Mouse (Mus musculus) urinary bladder, adult 18-20 months (tissue): ENCODE measurements around the gene Vmn1r53.
"Not testable (repeated sequence)": the region's sequence is repeated elsewhere in the genome, so short reads cannot be mapped to it uniquely, and the experiment has no call there.

Source experiments
- DNase-seq, 2 experiments: peaks; one replicate each; pipeline ENCODE4 v3.0.0; 2022; ENCODE audit warnings: low spot score in 2 of 2, mixed read lengths in 2 of 2

Vmn1r53 gene

DNA sequence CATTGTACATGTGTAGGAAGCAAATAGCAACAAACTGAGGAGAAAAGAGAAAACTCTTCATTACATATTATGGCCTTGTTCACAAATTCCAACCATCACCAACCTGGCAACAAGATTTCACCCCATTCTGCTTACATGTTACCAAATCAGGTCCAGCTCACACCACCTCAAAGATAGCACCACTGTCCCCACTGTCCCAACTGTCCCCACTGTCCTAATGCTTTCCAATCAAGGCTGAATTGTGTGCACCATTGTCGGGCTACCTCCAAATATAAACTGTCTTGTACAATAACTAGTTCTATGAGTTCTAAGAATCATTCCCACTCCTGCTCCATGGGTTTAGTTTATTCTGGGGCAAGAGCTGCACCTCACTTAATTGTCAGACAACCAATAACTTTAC, at the start of gene Vmn1r53:
Vmn1r53 (minus strand) TSS at position 101 of the 400 bp plus-strand sequence.
- no peak for DNase-seq

DNA sequence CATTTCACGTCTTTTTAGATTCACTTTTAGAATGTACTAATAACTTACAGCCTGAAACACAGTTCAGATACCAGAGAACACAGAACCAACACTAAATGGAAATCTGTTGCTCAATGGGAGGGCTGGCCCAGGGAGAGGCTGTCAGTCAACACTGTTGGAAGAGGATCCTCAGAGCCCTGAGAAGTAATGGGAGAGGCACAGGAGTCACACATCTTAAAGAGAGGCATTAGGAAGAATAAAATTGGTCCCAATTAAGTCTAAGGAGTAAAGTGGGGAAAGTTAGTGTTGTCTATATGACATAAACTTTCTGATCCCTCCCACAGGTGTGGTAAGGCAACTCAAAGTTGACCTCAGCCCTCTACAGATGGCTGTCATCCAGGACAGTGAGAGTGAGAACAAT, 21.8 kb upstream of the Vmn1r53 start, which contains the start of gene Vmn1r54:
Vmn1r54 (plus strand) TSS at position 301 of the 400 bp plus-strand sequence.
- DNase-seq: no peak

DNA sequence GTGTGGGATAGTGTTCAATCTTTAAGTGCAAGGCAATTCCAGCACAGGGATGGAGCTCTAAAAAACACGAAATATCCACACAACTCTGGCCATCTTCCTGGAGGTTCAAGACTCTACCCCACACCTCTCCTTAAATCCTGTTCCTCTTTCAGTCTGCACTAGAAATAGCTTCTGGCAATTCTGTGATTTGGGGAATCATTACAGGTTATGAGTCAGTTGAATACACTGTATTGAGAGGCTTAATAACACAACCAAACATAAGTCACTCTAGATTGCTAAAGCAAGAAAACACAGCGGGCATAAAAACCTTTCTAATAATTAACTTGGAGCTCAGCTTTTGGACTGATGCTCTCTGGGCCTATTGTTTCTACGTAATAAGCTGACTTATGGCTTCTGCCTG, 19.8 kb upstream of the Vmn1r53 start:
- DNase-seq: no peak

DNA sequence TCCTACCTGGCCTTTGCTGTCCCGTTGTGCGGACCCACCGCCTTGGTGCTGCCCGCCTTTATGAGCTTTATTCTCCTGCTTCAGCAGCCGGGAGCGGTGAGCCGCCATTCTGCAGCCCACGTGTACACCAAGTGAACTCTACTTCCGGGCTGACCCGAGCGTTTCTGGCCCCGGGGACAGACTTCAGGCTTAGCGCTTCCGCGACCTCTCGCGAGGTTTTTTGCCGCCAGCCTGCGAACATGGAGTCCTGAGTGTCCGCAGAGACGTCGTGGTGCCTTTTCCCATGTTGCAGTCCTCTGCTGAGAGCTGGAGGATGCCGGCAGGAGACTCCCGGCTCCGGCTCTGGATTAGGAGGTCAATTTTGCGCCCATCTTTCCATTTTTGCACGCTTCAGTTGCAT, 8.4 kb upstream of the Vmn1r53 start:
- no peak for DNase-seq

DNA sequence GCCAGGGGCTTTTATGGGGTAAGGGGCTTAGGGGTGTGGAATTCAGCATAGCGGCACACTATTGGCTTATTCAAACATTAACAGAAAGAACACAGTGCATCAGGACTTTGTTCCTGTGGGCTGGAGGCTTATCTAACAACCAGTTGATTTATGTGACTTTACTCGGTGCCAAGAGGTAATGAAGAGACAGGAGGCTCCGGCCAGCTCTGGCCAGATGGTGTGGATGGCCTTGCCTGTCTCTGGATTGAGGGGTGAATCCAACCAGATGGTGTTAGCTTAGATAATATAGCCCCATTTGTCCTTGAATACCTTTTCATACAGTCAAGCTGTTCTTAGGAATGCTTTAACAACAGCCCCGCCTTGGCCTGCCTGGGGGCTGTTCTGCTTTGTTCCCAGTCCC, 7.9 kb upstream of the Vmn1r53 start:
- DNase-seq: not testable (repeated sequence)

DNA sequence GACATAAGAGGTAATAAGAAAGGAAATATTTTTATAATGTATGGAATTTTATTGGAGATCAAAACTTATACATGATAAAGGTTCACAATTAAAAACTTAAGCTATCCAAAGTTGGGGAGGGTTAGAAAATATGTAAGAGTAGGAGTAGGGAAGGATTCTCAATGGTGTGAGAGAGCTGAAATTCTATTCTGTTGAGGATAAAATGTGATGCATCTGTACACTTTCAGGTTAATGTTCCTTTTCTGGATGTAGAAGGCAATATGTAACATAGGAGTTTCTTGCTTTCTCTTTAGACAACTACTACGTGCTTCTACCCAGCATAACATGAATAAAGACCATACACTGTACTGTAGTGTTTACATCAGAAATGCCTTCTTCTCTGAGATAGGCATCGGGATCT, 21.7 kb downstream of the Vmn1r53 start, which contains the start of gene V1ra8:
V1ra8 (plus strand) TSS at position 301 of the 400 bp plus-strand sequence.
- not testable (repeated sequence) for DNase-seq

DNA sequence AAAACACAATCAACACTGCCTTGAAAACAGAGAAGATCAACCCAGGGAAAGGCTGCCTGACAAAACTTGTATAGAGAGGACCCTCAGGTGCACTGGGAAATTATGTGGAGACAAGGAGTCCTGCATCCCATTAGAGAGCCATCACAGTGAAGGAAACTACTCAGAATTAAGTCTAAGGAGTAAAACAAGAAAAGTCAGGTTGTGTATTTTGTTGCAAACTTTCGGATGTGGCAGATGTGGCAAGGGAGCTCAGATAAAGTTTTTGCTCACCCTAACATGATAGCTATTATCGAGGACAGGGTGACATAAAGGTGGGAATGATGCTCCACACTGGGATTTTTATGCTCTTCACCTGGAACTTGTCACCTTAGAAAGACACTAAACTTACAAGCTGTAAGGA, 49.7 kb downstream of the Vmn1r53 start, which contains the start of gene Vmn1r52:
Vmn1r52 (plus strand) TSS at position 301 of the 400 bp plus-strand sequence.
- DNase-seq: no peak
